Mouse (Mus musculus) B cell, adult 67 days (primary cell): ENCODE measurements around the gene Ezh1. TPM values are rescaled to one million over a fixed set of nuclear protein-coding genes. Genes with fewer than 3 reads are reported as not detected.

Experiments
- total RNA-seq, 2 experiments: library from RNA; stranded (reverse); gene quantifications; 4 replicates each; pipeline ENCODE4 v1.2.4; 2023

Gene Ezh1
- 10 to 100 TPM; 89.5 to 93.8 TPM for total RNA-seq

GRCm38 (mm10) chr11:101226065-101226701, at the start of gene Ezh1:
Gene Ezh1, minus strand, starts transcription at chr11:101226463.

GRCm38 (mm10) chr11:101259948-101260825, 33.9 kb upstream of the Ezh1 start, which contains the start of gene Wnk4:
Gene Wnk4, plus strand, starts transcription at chr11:101260567.

DNA sequence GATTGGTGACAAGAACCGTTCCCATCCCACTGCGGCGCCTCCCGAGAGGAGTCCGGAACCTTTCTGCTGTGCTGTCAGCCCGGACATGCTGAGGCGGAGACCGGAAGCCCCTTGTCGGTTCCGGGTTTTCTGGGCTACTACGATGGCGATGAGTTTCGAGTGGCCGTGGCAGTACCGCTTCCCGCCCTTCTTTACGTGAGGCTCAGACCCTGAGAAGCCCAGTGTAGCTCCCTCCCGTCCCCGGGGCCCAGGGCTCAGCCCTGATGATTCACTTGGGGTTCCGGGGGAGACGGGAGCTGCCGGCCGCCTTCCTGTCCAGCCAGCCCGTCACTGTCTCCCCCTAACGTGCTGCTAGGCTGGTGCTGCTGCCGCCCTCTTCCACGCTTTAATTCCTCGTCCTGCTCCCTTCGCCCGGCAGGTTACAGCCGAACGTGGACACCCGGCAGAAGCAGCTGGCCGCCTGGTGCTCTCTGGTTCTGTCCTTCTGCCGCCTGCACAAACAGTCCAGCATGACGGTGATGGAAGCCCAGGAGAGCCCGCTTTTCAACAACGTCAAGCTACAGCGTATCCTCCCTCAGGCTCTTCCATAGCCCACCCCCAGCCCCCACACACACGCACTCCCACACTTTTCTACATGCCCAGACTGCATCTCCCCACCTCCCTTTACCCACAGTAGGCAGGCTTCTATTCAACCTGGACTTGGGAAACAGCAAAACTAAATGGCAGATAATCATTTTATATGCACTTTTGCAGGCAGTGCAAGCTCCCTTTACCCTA, 27.5 kb upstream of the Ezh1 start, which contains the start of gene Vps25:
Gene Vps25, plus strand, starts transcription at position 95 of the 777 bp plus-strand sequence.

DNA sequence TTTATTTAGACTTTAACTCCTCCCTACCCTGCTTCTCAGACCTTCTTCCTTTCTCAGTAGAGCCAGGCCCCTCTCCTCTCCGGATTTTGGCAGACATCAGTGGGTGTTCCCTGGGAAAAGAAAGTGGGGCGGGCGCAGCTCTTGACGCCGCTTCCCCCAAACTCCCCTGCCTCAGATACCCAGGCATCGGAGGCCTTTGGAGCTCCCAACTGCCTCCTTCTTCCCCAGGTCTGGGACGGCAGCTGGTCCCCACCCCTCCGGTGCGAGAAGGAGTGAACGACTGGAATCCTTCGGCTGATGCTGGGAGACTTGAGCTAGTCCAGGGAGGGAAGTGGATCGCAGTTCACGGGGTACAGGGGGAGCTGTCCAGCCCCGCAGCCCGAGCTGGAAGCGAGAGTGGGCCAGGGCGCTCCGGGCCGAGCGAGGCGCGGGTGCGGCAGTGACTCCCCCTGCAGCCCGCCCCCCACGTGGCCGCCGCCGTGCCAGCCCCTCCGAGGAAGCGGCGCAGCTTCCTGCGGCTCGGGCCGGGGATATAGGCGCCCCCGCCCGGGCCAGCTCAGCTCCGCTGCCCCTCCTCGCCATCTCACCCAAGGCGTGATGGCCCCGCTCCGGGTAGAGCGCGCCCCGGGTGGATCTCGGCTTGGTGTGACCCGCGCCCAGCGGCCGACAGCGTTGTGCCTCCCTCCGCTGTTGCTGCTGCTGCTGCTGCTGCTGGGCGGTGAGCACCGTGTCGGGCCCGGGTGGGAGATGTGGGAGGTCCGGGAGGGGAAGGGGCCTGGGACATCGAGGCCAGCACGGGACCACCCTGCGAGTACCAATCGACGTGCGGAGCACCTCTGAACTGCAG, 19.8 kb upstream of the Ezh1 start, which contains the start of gene Ramp2:
Gene Ramp2, plus strand, starts transcription at position 174 of the 847 bp plus-strand sequence.

GRCm38 (mm10) chr11:101174851-101175628, 51.2 kb downstream of the Ezh1 start, which contains the start of gene Ccr10:
Gene Ccr10, minus strand, starts transcription at chr11:101175443.

DNA sequence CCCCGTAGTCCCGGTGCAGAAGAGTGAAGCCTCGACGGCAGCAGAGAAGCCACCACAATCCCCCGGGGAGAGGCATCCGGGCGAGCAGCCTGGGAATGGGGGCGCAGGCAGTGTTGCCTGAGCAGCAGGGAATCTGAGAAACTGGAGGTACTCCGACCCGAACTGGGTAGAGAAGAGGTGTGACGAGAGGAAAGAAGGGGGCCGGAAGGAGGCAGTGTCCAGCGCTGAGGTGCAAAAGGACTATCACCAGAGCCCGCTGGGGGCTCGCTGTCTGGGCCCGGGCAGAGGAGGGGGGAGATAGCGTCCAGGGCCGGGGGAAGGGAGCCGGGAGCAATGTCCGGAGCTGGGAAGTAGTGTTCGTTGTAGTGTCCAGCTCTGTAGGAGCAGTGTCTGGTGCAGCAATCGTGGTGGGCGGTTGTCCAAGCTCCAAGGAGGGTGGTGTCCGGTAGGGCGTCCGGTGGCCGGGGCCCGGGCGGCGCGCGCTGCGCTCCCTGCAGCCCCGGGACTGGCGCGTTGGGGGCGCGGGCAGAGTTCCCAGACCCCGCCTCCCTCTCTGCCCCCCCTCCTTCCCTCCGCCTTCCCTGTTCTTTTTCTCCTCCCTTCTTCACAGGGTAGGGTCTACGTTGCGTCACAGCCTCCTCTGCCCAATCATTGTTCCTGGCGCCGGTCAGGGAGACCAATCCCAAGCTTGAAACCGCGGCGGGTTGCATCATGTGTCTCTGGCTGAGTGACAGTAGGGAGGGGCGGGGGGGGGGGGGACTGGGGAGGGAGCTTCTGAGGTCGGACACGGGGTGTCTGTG, 55.3 kb downstream of the Ezh1 start, which contains the start of gene Plekhh3:
Gene Plekhh3, minus strand, starts transcription at position 541 of the 800 bp plus-strand sequence.

DNA sequence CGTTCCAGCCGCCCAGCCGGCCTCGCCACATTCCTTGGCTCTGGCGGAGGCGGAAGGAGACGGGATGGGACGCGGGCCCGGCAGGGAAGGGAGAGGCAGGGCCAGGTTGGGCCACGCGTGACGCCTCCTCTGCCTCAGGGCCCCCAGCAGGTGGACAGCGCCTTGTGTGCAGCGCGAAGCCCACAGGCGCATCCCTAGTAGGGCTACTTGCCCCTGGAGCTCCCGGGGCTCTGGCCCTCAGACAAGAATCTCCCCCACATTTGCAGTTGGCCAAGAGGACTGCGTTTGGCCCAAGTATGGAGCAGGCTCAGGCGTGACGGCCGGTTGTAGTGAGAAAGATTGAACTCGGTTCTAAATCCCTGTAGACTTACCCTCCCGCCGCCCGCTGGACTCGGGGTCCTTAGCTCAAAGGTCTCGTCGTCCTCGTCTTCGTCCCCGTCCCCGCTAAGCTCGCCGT, 55.9 kb downstream of the Ezh1 start, which contains the start of gene Cntnap1:
Gene Cntnap1, plus strand, starts transcription at position 170 of the 457 bp plus-strand sequence.

GRCm38 (mm10) chr11:101155728-101156371, 70.4 kb downstream of the Ezh1 start, which contains the start of gene Tubg2:
Gene Tubg2, plus strand, starts transcription at chr11:101155907.

Other genes with a start within 250 kb of the Ezh1 start
- gene Atp6v0a1, start 217.0 kb downstream of the Ezh1 start, total RNA-seq, result 100 to 1,000 TPM in 1 of 2 experiments, 10 to 100 TPM in 1; 76.8 to 108 TPM
- gene Naglu, start 156.5 kb downstream of the Ezh1 start, total RNA-seq, result 10 to 100 TPM; 18.5 to 24.4 TPM
- 1 to 10 TPM; 2.2 to 2.9 TPM for gene Hsd17b1, start 148.1 kb downstream of the Ezh1 start, total RNA-seq
- gene Coasy, start 143.9 kb downstream of the Ezh1 start, total RNA-seq, result 10 to 100 TPM; 18.3 to 21.7 TPM
- 10 to 100 TPM; 36.8 to 37.6 TPM for gene Mlx, start 139.2 kb downstream of the Ezh1 start, total RNA-seq
- 1 to 10 TPM; 2.9 to 3.5 TPM for gene Psmc3ip, start 131.0 kb downstream of the Ezh1 start, total RNA-seq
- 10 to 100 TPM; 85.9 to 89.2 TPM for gene Retreg3, start 106.6 kb downstream of the Ezh1 start, total RNA-seq
- 10 to 100 TPM; 14.2 to 17.4 TPM for gene Tubg1, start 106.5 kb downstream of the Ezh1 start, total RNA-seq
- gene Tubg2, start 70.6 kb downstream of the Ezh1 start, total RNA-seq, result 1 to 10 TPM; 3.2 to 7.1 TPM
- under 1 TPM; 0.21 to 0.32 TPM for gene Cntnap1, start 55.9 kb downstream of the Ezh1 start, total RNA-seq
- 1 to 10 TPM in 1 of 2 experiments, under 1 TPM in 1; 0.95 to 1.4 TPM for gene Plekhh3, start 55.1 kb downstream of the Ezh1 start, total RNA-seq
- not detected for gene Ccr10, start 51.0 kb downstream of the Ezh1 start, total RNA-seq
- not detected for gene Ramp2, start 19.6 kb upstream of the Ezh1 start, total RNA-seq
- 10 to 100 TPM; 69.8 to 82.7 TPM for gene Vps25, start 27.2 kb upstream of the Ezh1 start, total RNA-seq
- under 1 TPM; 0.20 to 0.77 TPM for gene Wnk4, start 34.1 kb upstream of the Ezh1 start, total RNA-seq
- under 1 TPM in 1 of 2 experiments, not detected in 1; 0.29 TPM for gene Cntd1, start 52.5 kb upstream of the Ezh1 start, total RNA-seq
- 10 to 100 TPM; 30.6 to 33.6 TPM for gene Coa3, start 52.7 kb upstream of the Ezh1 start, total RNA-seq
- gene Becn1, start 75.8 kb upstream of the Ezh1 start, total RNA-seq, result 100 to 1,000 TPM; 185 to 187 TPM
- gene Psme3, start 89.8 kb upstream of the Ezh1 start, total RNA-seq, result 100 to 1,000 TPM; 143 to 148 TPM
- gene Aoc2, start 98.6 kb upstream of the Ezh1 start, total RNA-seq, result 10 to 100 TPM; 13.2 to 14.9 TPM
- under 1 TPM in 1 of 2 experiments, not detected in 1; 0.50 TPM for gene Aoc3, start 104.1 kb upstream of the Ezh1 start, total RNA-seq
- not detected for gene G6pc, start 141.1 kb upstream of the Ezh1 start, total RNA-seq
- 10 to 100 TPM; 30.7 to 36.3 TPM for gene Aarsd1, start 191.2 kb upstream of the Ezh1 start, total RNA-seq
- 1 to 10 TPM in 1 of 2 experiments, not detected in 1; 2.8 TPM for gene Gm27029, start 198.3 kb upstream of the Ezh1 start, total RNA-seq
- gene Rundc1, start 198.6 kb upstream of the Ezh1 start, total RNA-seq, result 10 to 100 TPM; 22.5 to 22.6 TPM
- gene Ptges3l, start 198.9 kb upstream of the Ezh1 start, total RNA-seq, result 1 to 10 TPM; 1.9 to 2.6 TPM
- 100 to 1,000 TPM; 111 to 123 TPM for gene Rpl27, start 215.8 kb upstream of the Ezh1 start, total RNA-seq
- gene Ifi35, start 221.9 kb upstream of the Ezh1 start, total RNA-seq, result 10 to 100 TPM; 72.3 to 76.1 TPM
- gene Rnd2, start 238.5 kb upstream of the Ezh1 start, total RNA-seq, result under 1 TPM in 1 of 2 experiments, not detected in 1; 0.52 TPM
- gene Vat1, start 239.8 kb upstream of the Ezh1 start, total RNA-seq, result 10 to 100 TPM; 18.7 to 19.2 TPM